Mouse (Mus musculus) CH12.LX (cell line): ENCODE data around the gene Opcml.

Experiments
- CHD2 ChIP-seq: IDR thresholded peaks from 2 replicates; pipeline ENCODE4 v1.6.1; 2011; ENCODE audit warnings: low read length, improper control_type of control experiment
- CTCF ChIP-seq, 2 experiments: IDR thresholded peaks in 1 of 2; conservative IDR thresholded peaks in 1 of 2; 2 replicates each; pipeline ENCODE4 v1.5.1; 2011 to 2012; ENCODE audit warnings: low read depth in 2 of 2, low read length in 2 of 2, improper control_type of control experiment in 1 of 2, inconsistent platforms in 1 of 2, mild to moderate bottlenecking in 1 of 2, moderate library complexity in 1 of 2
- E2F4 ChIP-seq: IDR thresholded peaks from 2 replicates; pipeline ENCODE4 v1.6.1; 2011; ENCODE audit warnings: low read depth, low read length, improper control_type of control experiment; ENCODE audit not compliant: insufficient replicate concordance
- EP300 ChIP-seq: IDR thresholded peaks from 2 replicates; pipeline ENCODE4 v1.6.1; 2011; ENCODE audit warnings: low read length, improper control_type of control experiment
- POLR2A ChIP-seq: IDR thresholded peaks from 2 replicates; pipeline ENCODE4 v1.6.1; 2011; ENCODE audit warnings: low read depth, mild to moderate bottlenecking, improper control_type of control experiment, low read length
- RCOR1 ChIP-seq: conservative IDR thresholded peaks from 2 replicates; pipeline ENCODE4 v1.6.1; 2012; ENCODE audit warnings: low read depth, mild to moderate bottlenecking, inconsistent platforms, low read length, improper control_type of control experiment
- TBP ChIP-seq: conservative IDR thresholded peaks from 2 replicates; pipeline ENCODE4 v1.6.1; 2011; ENCODE audit warnings: low read depth, low read length, improper control_type of control experiment
- TCF12 ChIP-seq: IDR thresholded peaks from 2 replicates; pipeline ENCODE4 v1.6.1; 2014; ENCODE audit warnings: low read depth, mild to moderate bottlenecking, inconsistent platforms, low read length, improper control_type of control experiment
- USF1 ChIP-seq: IDR thresholded peaks from 2 replicates; pipeline ENCODE4 v1.6.1; 2014; ENCODE audit warnings: low read depth, mild to moderate bottlenecking, inconsistent platforms, low read length, improper control_type of control experiment

- no peak for TF ChIP-seq POLR2A
- TF ChIP-seq CTCF (conservative IDR thresholded peaks at IDR 0.05 in 1 of 2, IDR thresholded peaks at IDR 0.05 in 1 of 2; ENCODE audit: low read depth in 2 of 2, low read length in 2 of 2) = no peak
- no peak for TF ChIP-seq RCOR1
- no peak for TF ChIP-seq E2F4
- no peak for TF ChIP-seq EP300
- TF ChIP-seq USF1 = no peak
- TF ChIP-seq CHD2 = no peak
- no peak for TF ChIP-seq TCF12
- no peak for TF ChIP-seq TBP
Measured at GRCm38 (mm10) chr9:28262021-28262420, 471.4 kb downstream of the Opcml start.
